In the genomic region with DNA sequence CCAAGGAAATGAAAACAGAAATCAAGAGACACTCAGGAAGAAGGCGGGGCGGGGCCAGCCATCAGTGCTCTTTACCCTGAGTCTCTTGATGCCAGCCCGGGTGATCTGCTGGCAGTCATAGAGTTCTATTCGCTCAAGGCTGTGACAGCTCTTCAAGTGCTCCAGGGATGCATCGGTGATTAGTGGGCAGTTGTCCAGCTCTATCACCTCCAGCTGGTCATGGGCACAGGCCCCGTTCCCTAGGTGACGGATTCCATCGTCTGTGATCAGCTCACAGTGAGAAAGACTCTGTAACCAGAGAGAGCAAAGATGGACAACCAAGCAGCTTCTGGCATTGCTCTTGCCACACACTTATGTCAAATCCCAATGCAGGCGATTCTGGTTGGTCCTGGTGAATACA, we compare ENCODE assay signal across 27 mouse cellular contexts. TPM values are rescaled to one million over a fixed set of nuclear protein-coding genes. Genes with fewer than 3 reads are reported as not detected.
DNase-seq lines count a peak whose midpoint lies in the region; ATAC-seq and TF ChIP-seq lines count a peak whose summit lies in the region.
"Had no signal": no experiment of that assay in that cellular context is flagged by ENCODE, and none has a peak within 500 bp of the region (broad histone marks: within the 10 kb centered on the region; RNA-seq: fewer than 3 reads in every experiment).

No protein-coding gene starts in this region.

- no peaks in the 10 kb centered on the region for H3K4me1 ChIP-seq in hindbrain, postnatal 0 days (ENCODE audit: insufficient read depth, low read length)
- no peaks in the 10 kb centered on the region for H3K4me1 ChIP-seq in hindbrain, embryonic 14.5 days (replicated peaks; ENCODE audit: control insufficient read depth, insufficient read depth, low read length)
- H3K4me1 ChIP-seq in stomach, postnatal 0 days (replicated peaks; ENCODE audit: control insufficient read depth, insufficient read depth), result no peaks in the 10 kb centered on the region
- H3K4me1 ChIP-seq: forebrain, embryonic 12.5 days; midbrain, embryonic 15.5 days had no signal

- WGBS in hindbrain, postnatal 0 days, result 53% methylated on average over 9 of the region's 9 CpGs
- 84% methylated on average over 9 of the region's 9 CpGs for WGBS in hindbrain, embryonic 14.5 days
- WGBS in stomach, postnatal 0 days, result 89% methylated on average over 9 of the region's 9 CpGs

- H3K36me3 ChIP-seq in hindbrain, postnatal 0 days (ENCODE audit: insufficient read depth, low read length), result peaks cover 48% of the 10 kb centered on the region
- H3K36me3 ChIP-seq in hindbrain, embryonic 14.5 days (replicated peaks; ENCODE audit: control insufficient read depth, insufficient read depth), result peaks cover 73% of the 10 kb centered on the region
- peaks cover 21% of the 10 kb centered on the region for H3K36me3 ChIP-seq in stomach, postnatal 0 days (ENCODE audit: control insufficient read depth, insufficient read depth, low read length)

- H3K4me3 ChIP-seq in hindbrain, postnatal 0 days (ENCODE audit: low read length), result no peak overlapping the region
- H3K4me3 ChIP-seq in hindbrain, embryonic 14.5 days (replicated peaks; ENCODE audit: low read length), result no peak overlapping the region
- H3K4me3 ChIP-seq in stomach, postnatal 0 days (ENCODE audit: low read depth, low read length), result no peak overlapping the region
- H3K4me3 ChIP-seq: embryonic facial prominence, embryonic 10.5 days; embryonic facial prominence, embryonic 15.5 days; forebrain, embryonic 12.5 days; limb, embryonic 12.5 days; liver, embryonic 15.5 days; midbrain, embryonic 15.5 days had no signal

- no peak for TF ChIP-seq EP300 in stomach, postnatal 0 days (optimal IDR thresholded peaks at IDR 0.05)

- DNase-seq in cerebellum, postnatal 14 days, result peak; percentile 53 to 65
- DNase-seq in cerebellum, adult 9-10 months, result no peak
- DNase-seq in hindbrain, postnatal 0 days (ENCODE audit: low spot score), result peak; percentile 11
- no peak for DNase-seq in hindbrain, embryonic 14.5 days (ENCODE audit: low spot score)
- DNase-seq in MN1 (ENCODE audit: low spot score), result peak; percentile 71
- DNase-seq in stomach, postnatal 0 days (ENCODE audit: low spot score), result no peak
- DNase-seq: cerebellum, adult 11 months; cerebellum, adult 9-11 months; forebrain, postnatal 0 days; heart, postnatal 14 days; kidney, adult 9 months; kidney, postnatal 14 days; layer of hippocampus, adult 9-11 months; lung, embryonic 14.5 days; lung, postnatal 14 days; right cerebral cortex, postnatal 25 days; thymus, adult 18-20 months; thymus, postnatal 36 days had no signal

- H3K27ac ChIP-seq in hindbrain, postnatal 0 days, result no peak overlapping the region
- H3K27ac ChIP-seq in hindbrain, embryonic 14.5 days, result no peak overlapping the region
- H3K27ac ChIP-seq in stomach, postnatal 0 days (replicated peaks), result 0 out of 2 replicates have a peak overlapping the region, but pooled peaks have one; percentile 8
- H3K27ac ChIP-seq: embryonic facial prominence, embryonic 10.5 days; embryonic facial prominence, embryonic 15.5 days; forebrain, embryonic 12.5 days; limb, embryonic 12.5 days; liver, embryonic 15.5 days; midbrain, embryonic 15.5 days had no signal

- H3K9me3 ChIP-seq in hindbrain, postnatal 0 days (ENCODE audit: low read length), result no peaks in the 10 kb centered on the region
- H3K9me3 ChIP-seq in hindbrain, embryonic 14.5 days (ENCODE audit: control insufficient read depth, low read length), result no peaks in the 10 kb centered on the region
- no peaks in the 10 kb centered on the region for H3K9me3 ChIP-seq in stomach, postnatal 0 days (ENCODE audit: control insufficient read depth, low read length)
- H3K9me3 ChIP-seq: embryonic facial prominence, embryonic 10.5 days; embryonic facial prominence, embryonic 15.5 days; forebrain, embryonic 12.5 days; limb, embryonic 12.5 days; liver, embryonic 15.5 days; midbrain, embryonic 15.5 days had no signal

- H3K27me3 ChIP-seq in hindbrain, postnatal 0 days (ENCODE audit: insufficient read depth, low read length), result no peaks in the 10 kb centered on the region
- no peaks in the 10 kb centered on the region for H3K27me3 ChIP-seq in hindbrain, embryonic 14.5 days (ENCODE audit: control insufficient read depth, insufficient read depth, low read length)
- H3K27me3 ChIP-seq in stomach, postnatal 0 days (ENCODE audit: control insufficient read depth, insufficient read depth, low read length), result no peaks in the 10 kb centered on the region
- H3K27me3 ChIP-seq: CH12.LX; embryonic facial prominence, embryonic 15.5 days; forebrain, embryonic 12.5 days; limb, embryonic 12.5 days; liver, embryonic 15.5 days; midbrain, embryonic 15.5 days had no signal

- TF ChIP-seq CTCF in hindbrain, postnatal 0 days (IDR thresholded peaks at IDR 0.05; ENCODE audit: low read depth), result no peak
- TF ChIP-seq CTCF in stomach, postnatal 0 days (IDR thresholded peaks at IDR 0.05; ENCODE audit: low read depth), result no peak

- H3K4me2 ChIP-seq in hindbrain, postnatal 0 days (ENCODE audit: low read depth, low read length), result no peak overlapping the region
- no peak overlapping the region for H3K4me2 ChIP-seq in hindbrain, embryonic 14.5 days (replicated peaks)
- H3K4me2 ChIP-seq in stomach, postnatal 0 days (replicated peaks; ENCODE audit: low read depth), result no peak overlapping the region
- H3K4me2 ChIP-seq: embryonic facial prominence, embryonic 15.5 days; forebrain, embryonic 12.5 days; limb, embryonic 12.5 days; liver, embryonic 15.5 days; lung, embryonic 14.5 days; midbrain, embryonic 15.5 days had no signal

- no peak for ATAC-seq in hindbrain, postnatal 0 days
- no peak for ATAC-seq in hindbrain, embryonic 14.5 days (ENCODE audit: low FRiP score)
- no peak for ATAC-seq in stomach, postnatal 0 days (ENCODE audit: low FRiP score, low TSS enrichment)
- ATAC-seq: forebrain, postnatal 0 days; intestine, embryonic 16.5 days; midbrain, embryonic 15.5 days had no signal

- H3K9ac ChIP-seq in hindbrain, postnatal 0 days (replicated peaks; ENCODE audit: low read length), result no peak overlapping the region
- H3K9ac ChIP-seq in hindbrain, embryonic 14.5 days, result no peak overlapping the region
- no peak overlapping the region for H3K9ac ChIP-seq in stomach, postnatal 0 days (ENCODE audit: low read length)
- H3K9ac ChIP-seq: embryonic facial prominence, embryonic 15.5 days; forebrain, embryonic 12.5 days; forebrain, postnatal 0 days; limb, embryonic 12.5 days; liver, embryonic 15.5 days; lung, embryonic 14.5 days; midbrain, embryonic 15.5 days had no signal

RNA-seq across cellular contexts. Expression of a gene that starts 37.3 kb away (rescaled TPM):
- 4.4 and 6.9 TPM in 2 replicates for total RNA-seq in hindbrain, postnatal 0 days (2014; rRNA removed)
- 5.8 and 6.1 TPM in 2 replicates for polyA plus RNA-seq in hindbrain, postnatal 0 days (2015; fragmentation: Nextera tagmentation; extraction: Ambion mirVana)
- 6.7 and 7.3 TPM in 2 replicates for polyA plus RNA-seq in hindbrain, embryonic 14.5 days (2014; fragmentation: Nextera tagmentation; extraction: Ambion mirVana)
- polyA plus RNA-seq in stomach, postnatal 0 days (2015; fragmentation: Nextera tagmentation; extraction: Ambion mirVana), result 0.05 and 0.08 TPM in 2 replicates
- total RNA-seq: CH12.LX; liver, adult 2 months had no signal
- polyA plus RNA-seq: liver, adult 2 months had no signal

RNA-seq across cellular contexts. Expression of a gene that starts 59.6 kb away (rescaled TPM):
- total RNA-seq in hindbrain, postnatal 0 days (2014; rRNA removed), result 15.7 and 20.9 TPM in 2 replicates
- polyA plus RNA-seq in hindbrain, postnatal 0 days (2015; fragmentation: Nextera tagmentation; extraction: Ambion mirVana), result 11.9 and 13.0 TPM in 2 replicates
- 18.6 and 19.1 TPM in 2 replicates for polyA plus RNA-seq in hindbrain, embryonic 14.5 days (2014; fragmentation: Nextera tagmentation; extraction: Ambion mirVana)
- polyA plus RNA-seq in stomach, postnatal 0 days (2015; fragmentation: Nextera tagmentation; extraction: Ambion mirVana), result 11.7 and 12.7 TPM in 2 replicates

Comparison
In these comparisons a context has a peak if more than half of its experiments do, and no peak if none do; other contexts are left out.
1. DNase-seq: peak in cerebellum, postnatal 14 days (2 of 2), hindbrain, postnatal 0 days (single experiment) and MN1 (single experiment); none in cerebellum, adult 9-10 months (single experiment), hindbrain, embryonic 14.5 days (single experiment) and stomach, postnatal 0 days (single experiment).